Mouse (Mus musculus) heart, postnatal 10 days (tissue): ENCODE measurements around the gene Cd70. TPM values are rescaled to one million over a fixed set of nuclear protein-coding genes. Genes with fewer than 3 reads are reported as not detected.

ENCODE experiments used
- DNase-seq, 2 experiments: peaks; one replicate each; pipeline ENCODE4 v3.0.0; 2021
- intact Hi-C: fragments of 180-260 bp; cut with DNase I; formaldehyde crosslinking; loops from one replicate; pipeline ENCODE4 v1.15.1; 2025
- total RNA-seq, 2 experiments: library from RNA; stranded (reverse); gene quantifications; 2 replicates each; pipeline ENCODE4 v1.2.3; 2021

Cd70 gene
- total RNA-seq: not detected

DNA sequence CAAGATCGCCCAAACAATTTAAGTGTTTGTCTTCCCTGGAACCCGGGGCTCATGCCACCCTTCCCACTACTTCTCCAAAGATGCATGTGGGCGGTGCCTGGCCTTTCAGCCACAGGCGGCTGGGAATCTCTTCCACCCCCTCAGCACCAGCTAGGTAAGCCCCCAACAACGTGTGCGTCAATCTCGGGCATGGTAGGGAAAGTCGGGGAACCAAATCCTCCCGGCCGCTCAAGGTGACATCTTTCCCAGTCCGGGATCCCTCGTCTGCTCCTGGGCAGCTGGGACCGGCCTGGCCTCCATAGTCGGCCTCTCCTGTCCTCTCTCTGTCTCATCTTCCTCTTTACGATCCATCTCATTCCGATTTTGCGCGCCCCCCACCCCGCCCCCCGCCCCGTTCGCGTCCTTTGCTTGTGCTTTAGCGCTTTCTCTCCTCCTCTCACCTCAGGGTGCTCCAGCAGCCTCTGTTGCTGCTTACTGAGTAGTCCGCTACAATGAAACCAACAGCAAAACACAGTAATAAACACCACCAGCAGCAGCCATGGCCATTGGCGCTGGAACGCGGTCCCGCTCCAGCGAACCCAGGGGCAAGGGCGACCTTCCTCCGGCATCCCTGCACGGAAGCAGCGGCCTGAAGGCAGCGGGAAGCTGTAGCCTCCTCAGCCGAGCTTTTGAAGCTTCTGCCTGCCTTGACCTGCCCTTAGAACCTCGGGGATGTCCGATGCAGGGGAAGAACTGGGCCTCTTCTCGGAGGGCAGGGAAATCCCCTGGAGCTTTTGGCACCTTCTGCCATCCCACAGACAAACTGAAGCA, at the start of gene Cd70:
TSS of gene Cd70 (minus strand) at position 784 of the 810 bp plus-strand sequence.
- intact Hi-C loops: no loop called here
- no peak for DNase-seq

DNA sequence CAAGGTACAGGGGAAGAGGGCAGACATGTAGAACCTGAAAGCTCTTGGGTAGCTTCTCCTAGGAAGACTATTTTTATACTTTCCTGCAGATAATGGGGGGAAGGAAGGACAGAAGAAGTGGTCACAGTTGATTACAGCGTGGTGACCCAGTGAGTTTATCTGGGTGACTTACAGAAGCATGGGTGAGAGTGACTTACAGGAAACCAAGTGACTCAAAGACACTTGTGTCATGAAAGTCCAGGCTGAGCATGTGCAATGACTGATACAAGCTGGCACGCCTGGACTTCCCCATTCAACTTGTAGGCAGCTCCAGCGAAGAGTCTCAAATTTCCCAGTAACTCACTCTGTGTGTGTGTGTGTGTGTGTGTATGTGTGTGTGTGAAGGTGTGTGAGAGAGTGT, 48.7 kb upstream of the Cd70 start:
- DNase-seq: no peak
- intact Hi-C loops: no loop called here

DNA sequence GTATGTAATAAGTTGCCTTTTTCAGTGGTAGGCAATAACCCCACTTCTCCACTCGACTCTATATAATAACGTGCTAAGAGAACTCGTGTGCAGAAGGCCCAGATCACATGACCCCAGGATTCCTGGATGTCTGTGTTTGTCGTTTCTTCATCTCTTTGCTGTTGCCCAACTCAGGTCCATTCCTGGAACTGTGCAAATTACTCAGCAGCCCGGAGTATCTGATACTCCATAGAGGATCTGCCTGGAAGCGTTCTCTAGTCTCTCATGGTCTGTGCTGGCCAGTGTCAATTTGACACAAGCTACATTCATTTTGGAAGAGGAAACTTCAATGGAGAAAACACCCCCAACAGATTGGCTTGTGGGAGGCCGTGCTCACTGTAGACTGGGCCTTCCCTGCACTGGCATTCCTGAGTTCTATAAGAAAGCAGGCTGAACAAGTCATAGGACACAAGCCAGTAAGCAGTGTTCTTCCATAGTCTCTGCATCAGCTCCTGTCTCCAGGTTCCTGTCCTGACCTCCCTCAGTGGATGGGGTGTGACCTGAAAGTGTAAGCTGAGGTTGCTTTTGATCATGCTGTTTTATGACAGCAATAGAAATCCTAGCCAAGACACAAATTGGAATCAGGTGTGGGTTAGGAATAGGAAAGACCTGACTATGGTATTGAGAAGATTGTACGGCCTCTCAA, 45.9 kb upstream of the Cd70 start:
- DNase-seq: no peak
- intact Hi-C loops: no loop called here

DNA sequence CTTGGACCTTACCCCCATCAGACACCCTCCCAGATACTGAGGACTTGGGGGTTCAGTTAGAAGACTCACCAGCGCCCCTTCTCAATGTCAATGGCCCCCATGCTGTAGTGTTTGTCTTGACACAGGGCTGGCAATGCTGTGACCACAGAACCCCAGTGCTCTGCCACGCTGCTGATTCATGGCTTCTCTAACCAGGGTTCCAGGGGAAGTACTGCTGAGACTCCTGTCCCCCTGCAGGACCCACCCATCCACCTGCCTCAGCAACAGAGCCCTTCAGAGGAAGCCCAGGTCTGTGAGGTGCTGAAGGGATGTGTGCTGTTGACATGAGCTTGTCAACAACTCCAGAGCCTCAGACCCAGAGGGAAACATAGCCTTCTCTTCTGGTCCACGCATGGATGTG, 45.2 kb upstream of the Cd70 start:
- DNase-seq: no peak
- intact Hi-C loops: no loop called here

DNA sequence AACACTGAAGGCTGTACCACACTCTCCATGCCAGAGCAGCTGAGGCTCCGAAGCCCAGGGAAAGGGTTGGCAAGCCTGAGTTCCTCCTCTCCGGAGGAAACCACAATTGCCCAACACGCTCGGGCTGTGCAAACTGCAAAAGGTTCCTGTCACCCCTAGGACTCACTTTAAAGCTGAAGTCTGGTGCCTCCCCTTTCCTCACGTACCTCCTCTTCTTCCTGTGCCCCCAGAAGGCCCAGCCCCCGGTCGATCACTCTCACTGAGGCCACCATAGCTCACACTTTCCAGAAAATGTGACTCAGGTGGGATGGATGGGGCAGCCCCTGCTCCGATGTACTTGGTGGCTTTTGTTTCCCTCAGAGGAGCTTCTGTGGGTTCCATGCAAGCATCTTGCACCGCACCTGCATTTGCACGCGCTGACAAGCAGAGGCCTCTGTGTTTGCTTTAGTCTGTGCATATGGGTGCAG, 44.5 kb upstream of the Cd70 start, which contains the start of gene Tnfsf14:
TSS of gene Tnfsf14 (minus strand) at position 137 of the 467 bp plus-strand sequence.
- intact Hi-C loops: no loop called here
- peak; percentile 12 to 17 for DNase-seq

DNA sequence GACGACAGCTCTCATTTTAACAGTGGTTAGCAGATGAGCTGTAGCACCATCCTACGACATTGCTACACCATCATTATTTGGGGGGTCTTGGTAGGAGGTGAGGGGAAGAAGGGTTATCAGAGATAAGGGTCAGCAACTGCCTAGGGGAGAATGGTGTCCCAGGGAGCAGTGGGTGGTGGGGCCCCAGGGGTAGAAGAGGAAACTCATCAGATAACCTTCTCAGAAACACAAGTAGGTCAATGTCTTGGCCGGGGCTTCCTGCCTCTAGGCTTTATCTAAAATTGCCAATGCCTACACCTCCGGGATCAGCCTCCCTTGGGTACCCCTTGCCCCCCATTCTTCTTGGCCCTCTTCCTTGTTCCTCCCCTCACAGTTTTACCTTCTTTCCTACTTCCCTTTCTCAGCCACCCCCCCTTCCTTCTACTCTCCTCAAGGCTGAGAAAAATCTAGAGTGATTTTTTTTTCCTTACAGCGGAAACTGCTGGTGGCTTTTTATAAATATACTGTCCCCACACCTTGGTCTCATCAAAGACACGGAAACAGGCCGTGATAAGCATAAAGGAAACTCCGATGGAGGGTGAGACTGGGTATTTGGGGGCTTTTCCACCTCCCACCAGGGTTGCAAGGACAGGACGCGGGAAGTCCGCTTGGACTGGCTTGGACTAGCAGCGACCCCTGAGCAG, 39.1 kb upstream of the Cd70 start:
- no peak for DNase-seq
- intact Hi-C loops: no loop called here

DNA sequence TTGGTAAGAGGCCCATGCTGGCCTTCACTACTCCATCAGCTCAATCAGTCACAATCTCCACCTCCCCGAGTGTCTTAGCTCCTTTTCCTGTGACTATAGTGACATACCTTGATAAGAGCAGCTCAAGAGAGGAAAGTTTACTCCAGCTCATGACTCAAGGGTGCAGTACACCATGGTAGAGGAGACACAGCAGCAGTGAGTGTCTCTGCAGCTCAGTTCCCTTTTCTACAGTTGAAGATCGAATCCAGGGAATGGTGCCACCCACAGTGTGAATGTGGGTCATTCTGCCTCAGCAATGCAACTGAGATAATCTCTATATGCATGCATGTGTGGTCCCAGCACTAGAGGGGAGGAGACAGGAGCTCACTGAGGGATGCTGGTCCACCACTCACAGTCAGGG, 36.1 kb upstream of the Cd70 start:
- intact Hi-C loops: no loop called here
- DNase-seq: no peak

DNA sequence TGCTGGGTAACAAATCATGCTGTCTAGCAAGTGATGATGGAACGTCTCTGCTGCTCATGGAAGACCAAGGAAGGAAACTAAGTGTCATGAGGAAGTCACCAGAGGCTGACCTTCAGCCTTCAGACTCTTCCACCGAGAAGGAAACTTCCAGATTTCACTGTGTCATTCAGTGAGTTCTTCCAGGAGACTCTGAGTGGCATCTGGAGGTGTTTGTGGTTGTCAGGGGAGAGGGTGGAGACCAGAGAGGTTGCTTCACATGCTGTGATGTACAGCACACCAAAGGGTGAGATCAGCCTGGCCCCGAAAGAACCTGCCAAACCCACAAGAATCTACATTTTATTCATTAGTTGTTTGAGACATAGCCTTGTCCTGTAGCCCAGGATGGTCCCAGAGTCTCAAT, 33.3 kb upstream of the Cd70 start:
- no peak for DNase-seq
- intact Hi-C loops: no loop called here

DNA sequence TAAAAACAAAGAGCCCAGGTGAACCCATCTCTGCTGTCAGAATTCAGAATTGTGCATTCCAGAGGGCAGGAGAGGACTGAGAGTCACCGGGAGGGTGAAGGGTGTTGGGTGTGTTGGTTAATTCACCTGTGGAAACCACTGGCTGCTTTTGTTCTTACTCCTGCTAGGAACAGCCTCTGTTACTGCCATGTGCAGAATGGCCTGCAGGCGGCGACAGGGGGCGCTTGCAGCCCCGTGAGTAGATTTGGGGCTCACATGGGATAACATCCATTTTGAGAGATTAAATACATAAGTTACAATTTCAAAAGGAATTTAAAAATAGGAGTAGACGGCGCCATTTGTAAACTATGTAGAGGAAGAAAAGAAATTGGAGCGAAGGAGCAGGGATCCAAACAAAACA, 30.8 kb upstream of the Cd70 start:
- intact Hi-C loops: no loop called here
- peak in 1 of 2 experiments; percentile 10 for DNase-seq

DNA sequence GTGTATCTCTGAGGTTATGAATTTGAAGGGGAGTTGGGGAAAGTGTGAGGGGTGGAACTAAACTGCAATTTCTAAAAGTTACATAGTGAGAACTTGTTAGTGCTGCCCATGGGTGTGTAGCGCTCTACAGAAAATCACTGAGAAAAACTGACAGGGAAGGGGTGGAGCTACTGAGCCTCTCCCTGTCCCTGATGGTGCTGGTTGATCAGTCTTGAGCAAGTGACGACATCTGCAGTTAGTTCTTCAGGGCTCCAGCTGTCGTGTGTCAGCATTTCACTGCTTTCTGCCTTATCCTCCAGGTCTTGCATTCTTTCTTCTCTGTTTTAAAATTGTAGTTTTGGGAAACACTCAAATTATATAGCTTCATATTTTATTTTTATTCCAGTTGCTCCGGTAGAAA, 23.8 kb upstream of the Cd70 start:
- no peak for DNase-seq
- intact Hi-C loops: no loop called here

DNA sequence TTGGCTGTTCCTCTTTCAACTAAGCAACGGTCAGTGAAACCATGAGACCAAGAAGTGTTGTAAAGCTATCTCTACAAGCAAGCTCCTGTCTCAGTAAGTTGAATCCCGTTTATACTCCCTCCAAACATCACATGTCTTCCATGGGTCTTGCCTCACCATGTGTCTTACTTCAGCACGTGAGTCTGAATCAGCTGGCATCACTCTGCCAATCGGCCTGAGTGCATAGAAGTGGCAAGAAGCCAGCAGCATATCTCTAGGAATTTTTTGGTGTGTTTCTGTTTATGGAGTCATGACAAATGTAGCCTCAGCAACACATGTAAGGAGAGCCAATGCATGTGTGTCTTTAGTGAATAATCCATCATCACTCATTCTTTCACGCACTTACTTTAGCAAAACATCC, 22.8 kb upstream of the Cd70 start:
- intact Hi-C loops: no loop called here
- DNase-seq: peak in 1 of 2 experiments; percentile 15

DNA sequence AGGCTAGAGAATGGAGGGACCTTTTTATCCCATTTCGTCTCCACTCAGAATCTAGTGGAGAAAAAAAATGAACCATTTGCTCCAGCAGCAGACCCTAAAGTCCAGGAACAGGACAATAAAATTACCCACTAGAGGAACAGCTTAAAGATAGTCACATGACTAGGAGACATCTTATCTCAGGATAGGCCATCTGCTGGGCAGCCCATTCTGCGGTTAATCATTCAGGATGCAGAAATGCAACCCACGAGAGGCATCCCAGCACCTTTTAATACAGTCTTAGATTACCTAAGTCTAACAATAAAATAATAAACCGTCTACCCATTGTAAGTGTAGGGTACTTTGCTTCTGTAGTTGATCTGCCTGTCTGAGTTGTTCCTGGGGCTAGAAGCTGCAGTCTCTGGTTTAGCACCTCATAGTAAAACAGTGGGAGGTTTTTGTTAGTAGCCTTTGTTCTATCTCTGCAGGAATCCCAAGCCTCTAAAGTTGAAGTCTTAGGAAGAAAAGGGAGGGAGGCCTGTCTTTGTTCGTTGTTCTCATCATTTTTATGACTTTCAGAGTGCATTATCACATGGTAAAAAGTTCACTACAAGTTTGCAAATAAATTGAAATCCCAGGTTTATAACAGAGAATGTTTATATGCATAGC, 21.2 kb upstream of the Cd70 start:
- no peak for DNase-seq

DNA sequence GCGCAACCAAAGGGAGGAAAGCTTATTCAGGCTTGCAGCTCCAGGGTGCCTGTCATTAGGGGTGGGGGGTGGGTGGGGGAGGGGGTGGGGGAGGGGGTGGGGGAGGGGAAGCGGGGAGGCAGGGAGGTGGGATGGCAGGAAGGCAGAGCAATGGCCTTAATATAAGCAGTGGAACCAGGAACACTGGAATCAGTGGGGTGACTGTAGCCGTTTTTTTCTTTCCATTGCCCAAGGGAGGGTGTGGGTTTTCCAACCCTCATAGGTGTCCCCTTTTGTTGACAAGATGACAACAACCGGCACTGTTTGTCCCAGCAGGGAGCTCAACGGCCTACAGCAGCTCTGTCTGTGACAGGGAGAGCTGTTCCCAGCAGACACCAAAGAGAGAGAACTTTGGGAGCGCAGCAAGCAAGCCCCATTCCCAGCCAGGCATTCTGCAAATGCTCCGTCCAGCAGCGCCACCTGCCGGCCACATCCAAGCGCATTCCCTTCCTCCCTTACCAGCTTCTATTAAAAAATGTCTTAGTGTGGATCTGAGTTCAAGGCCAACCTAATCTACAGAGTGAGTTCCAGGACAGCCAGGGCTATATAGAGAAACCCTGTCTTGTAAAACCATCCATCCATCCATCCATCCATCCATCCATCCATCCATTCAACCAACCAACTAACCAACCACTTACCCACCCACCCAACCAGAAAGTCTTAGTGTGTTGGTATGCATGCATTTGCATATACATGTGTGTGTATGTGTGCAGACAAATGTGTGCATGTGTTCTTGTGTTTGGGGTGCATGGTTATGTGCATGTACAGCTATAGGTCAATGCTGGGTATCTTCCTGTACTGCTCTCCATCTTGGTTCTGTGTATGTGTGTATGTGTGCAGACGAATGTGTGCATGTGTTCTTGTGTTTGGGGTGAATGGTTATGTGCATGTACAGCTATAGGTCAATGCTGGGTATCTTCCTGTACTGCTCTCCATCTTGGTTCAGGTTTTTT, 17.5 kb upstream of the Cd70 start:
- intact Hi-C loops: loop anchor here (1.0 to 2.0 kb wide), 4 partner anchors 70 to 358 kb away; partner anchors contain the start of gene Alkbh7
- DNase-seq: peak; percentile 87 to 95

More for the DNA sequence above, 21.2 kb upstream of the Cd70 start:
- intact Hi-C loops: no loop called here

DNA sequence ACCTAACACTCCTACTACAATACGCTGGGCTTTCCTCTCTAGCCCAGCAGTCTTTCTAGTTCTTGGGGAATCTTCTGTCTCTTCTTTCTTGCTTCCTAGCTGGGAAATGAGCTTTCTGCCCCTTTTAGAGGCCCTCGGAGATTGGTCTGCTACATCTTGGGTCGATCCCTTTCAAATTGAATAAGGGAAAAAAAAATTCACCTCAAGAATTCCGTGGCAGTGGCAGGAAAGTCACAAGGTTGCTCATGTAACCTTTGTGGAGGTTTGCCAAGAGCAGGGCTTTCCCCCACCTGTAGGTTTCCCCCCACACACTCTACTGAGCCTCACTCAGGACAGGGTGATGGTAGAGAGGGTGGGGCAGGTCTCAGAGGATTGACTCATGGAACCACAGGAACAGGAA, 4.2 kb upstream of the Cd70 start:
- DNase-seq: no peak
- intact Hi-C loops: no loop called here

DNA sequence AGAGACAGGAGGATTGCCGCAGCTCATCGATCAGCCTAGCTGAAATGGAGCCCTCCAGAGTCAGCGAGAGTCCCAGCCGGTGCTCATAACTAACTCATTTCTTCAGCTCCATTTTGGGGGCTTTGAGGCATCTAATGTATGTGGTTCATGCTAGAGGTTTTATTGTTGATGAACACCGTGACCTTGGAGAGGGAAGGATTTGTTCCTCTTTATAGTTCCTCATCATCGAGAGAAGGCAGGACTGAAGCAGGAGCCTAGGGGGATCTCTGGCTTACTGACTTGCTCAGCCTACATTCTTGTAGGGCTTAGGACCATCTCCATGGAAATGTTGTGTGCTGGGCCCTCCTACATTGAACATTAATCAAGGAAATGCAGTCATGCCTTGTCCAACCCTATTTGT, 3.4 kb upstream of the Cd70 start:
- intact Hi-C loops: no loop called here
- DNase-seq: no peak

DNA sequence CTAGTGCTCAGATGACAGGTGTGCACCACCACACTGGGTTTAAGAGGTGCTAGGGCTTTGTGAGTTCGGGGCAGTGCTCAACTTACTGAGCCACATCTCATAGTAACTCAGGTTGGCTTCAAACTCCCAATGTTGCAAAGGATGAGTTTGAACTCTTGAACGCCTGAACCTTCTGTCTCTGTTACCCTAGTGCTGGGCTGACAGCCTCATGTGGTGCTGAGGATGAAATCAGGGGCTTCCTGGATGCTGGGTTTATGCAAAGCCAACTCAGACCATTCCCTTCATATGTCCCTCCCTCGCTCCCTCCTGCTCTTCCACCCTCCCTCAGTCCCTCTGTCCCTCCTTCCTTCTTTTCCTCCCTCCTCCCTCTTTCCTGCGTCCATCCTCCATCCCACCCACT, 1.2 kb downstream of the Cd70 start:
- intact Hi-C loops: no loop called here
- DNase-seq: no peak

DNA sequence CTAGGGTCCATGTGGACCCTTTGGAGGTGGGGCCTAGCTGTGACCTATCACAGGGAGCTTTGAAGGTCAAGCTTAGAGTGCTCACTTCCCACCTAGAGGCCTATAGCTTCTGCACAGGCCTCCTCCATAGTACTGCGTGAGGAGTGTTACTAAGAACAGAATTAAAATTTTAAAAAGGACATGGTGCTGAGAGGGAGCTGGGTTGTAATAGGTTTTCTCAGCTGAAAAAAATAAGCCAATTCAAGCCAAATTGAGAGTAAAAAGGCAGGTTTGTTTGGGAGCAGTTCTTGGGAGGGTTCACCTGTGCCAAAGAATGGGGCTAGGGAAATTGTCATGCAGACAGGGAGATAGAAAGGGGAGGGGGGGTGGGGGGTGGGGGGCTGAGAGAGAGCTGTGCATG, 4.5 kb downstream of the Cd70 start:
- intact Hi-C loops: no loop called here
- no peak for DNase-seq

DNA sequence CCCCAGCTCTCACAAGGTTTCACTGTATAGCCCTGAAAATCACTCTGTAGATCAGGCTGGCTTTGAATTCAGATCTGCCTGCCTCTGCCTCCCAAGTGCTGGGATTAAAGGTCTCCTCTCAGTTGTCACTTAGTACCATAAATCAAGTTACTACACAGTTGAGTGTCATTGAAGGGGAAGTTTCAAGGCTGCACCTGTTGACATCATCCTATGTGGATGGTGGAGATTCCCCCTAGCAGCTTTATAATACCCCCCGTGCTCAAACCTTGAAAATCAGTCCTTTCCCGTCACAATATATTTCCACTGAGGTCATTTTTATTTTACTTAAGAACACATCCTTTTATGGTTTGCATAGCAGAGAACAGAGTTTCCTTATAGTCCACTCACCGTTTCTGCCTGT, 5.9 kb downstream of the Cd70 start:
- no peak for DNase-seq
- intact Hi-C loops: no loop called here

DNA sequence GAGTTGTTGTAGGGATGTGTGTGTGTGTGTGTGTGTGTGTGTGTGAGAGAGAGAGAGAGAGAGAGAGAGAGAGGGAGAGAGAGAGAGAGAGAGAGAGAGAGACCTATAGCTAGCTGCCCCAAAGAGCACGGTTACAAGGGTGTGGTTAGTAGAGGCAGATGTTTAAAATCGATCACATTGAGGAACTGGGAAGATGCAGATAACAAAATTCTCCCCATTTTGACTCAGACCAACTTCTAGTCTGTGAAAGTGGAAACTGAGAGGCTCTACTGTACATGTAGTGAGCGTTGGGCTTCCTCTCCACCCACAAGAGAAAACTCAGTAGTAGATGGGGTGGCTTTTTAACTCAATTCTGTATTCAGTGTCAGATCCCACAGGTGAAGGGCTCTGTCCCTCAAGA, 9.9 kb downstream of the Cd70 start:
- intact Hi-C loops: no loop called here
- no peak for DNase-seq

DNA sequence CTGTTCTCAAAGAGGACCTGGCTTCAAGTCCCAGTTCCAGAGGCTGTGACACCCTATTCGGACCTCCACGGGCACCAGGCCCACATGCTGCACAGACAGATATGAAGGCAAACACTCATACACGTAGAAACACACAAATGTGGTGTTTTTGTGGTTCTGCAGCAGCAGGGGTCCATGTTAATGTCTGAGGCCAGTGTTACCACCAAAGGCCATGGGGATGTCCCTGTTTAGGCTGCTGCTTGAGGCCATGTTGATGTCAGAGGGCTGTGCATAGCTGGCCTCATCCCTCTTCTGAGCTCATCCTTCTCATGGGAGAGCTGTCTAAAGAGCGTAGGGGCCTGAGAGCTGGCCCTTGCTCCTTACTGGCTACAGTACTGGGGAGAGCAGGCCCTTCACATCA, 10.9 kb downstream of the Cd70 start:
- intact Hi-C loops: no loop called here
- no peak for DNase-seq
